Mouse (Mus musculus): ENCODE measurements around the gene Zfp644. TPM values are rescaled to one million over a fixed set of nuclear protein-coding genes. Genes with fewer than 3 reads are reported as not detected.
A peak's percentile ranks its signal among the peaks of the same experiment; 100 is the strongest.
"Not testable (repeated sequence)": the region's sequence is repeated elsewhere in the genome, so short reads cannot be mapped to it uniquely, and the experiment has no call there.

Gene Zfp644
- total RNA-seq (2015; ENCODE audit: low replicate concordance), result 48.7 and 51.7 TPM in 2 replicates
- total RNA-seq (2017; ENCODE audit: low replicate concordance), result 62.7 and 68.0 TPM in 2 replicates

DNA sequence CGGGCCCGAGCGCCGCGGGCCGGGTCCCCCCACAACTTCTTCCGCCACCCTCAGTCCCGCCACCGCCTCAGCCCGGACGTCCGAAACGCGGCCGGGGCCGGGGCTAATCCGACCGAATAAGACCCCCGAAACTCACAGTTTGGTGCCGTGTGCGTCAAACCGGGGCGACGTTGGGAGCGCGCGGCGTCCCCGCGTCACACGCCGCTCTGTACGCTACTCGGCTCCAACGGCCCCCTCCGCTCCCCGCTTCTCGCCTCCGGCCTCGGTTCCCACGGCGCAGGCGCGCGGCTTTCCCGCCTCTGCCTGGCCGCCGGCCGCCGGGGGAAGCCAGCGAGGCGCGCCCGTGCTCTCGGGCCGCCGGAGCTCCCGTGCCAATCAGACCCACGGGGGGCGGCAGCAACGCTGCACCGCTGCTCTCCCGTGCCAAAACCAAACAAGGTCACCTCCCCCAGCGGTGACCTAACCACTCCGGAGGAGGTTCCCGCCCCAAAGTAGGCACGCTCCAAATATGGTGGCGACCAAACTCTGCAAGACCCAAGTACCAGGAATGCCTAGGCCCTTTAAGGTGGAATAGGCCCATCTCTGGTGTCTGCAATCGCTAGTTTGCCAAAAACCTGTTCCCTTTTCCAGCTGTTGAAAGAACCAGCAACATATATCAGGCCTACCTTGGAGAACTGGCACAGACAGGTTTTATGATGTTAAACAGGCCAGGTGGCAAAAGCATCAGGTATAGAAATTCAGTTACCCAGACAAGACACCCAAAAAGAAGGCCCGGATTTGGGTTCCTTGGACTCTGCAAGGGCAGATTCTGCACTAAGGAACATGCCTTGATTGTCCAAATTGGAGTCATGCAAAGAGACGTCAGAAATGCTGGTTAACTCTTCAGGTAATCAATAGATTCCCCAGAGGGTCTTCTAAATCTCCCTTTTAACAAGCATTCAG lies at the start of gene Zfp644:
TSS of gene Zfp644 (minus strand) at position 892 of the 942 bp plus-strand sequence.
- peak; percentile 92 for ATAC-seq (replicated peaks; ENCODE audit: low FRiP score, poor library complexity, severe bottlenecking)

DNA sequence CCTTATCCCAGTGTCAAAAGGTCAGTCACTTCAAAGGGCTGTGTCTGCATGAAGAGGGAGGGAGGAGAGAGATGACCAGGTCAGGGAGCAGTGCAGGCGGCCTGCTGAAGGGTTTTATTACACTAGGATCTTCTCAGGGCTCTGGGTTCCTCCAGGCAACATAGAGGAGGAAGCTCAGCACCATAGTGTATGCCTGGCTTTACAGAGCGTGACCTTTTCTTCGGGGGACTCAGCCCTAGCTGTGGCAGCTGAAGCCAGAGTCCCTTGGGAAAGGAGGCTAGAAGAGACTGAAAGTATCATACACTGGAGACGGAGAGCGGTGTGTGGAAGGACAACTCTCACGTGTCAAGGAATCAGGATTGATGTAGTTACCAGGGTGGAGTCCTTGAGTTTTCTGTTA lies 42.6 kb upstream of the Zfp644 start:
- ATAC-seq (replicated peaks; ENCODE audit: low FRiP score, poor library complexity, severe bottlenecking), result no peak

DNA sequence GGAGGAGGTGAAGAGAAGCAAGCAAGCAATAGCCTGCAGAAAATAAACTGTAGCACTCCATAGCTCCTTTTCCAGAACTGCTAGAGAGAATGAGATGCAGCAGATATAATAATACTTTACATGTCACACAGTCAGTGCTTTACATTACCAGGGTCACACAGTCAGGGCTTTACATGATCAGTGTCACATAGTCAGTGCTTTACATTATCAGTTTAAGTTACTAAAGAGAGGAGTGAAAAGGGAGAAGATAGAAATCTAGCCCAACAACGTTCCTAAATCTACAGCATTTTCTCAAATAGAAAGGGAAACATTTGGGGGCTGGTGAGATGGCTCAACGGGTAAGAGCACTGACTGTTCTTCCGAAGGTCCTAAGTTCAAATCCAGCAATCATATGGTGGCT lies 26.4 kb upstream of the Zfp644 start:
- ATAC-seq (replicated peaks; ENCODE audit: low FRiP score, poor library complexity, severe bottlenecking), result no peak

DNA sequence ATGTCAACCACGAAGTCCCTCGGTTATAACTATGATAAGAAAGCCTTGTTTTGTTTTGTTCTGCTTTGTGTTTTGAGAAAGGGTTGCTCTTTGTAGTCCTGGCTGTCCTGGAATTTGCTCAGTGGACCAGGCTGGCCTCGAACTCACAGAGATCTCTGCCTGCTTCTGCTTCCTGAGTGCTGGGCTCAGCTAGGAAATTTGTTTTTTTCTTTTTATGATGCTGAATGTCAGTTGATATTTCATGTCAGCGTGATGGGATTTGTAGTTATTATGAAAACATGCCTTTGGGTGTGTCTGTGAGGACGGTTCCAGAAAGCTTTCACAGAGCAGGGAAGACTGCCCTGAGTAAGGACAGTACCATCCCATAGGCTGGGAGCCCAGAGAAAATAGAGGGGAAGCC lies 25.7 kb upstream of the Zfp644 start:
- ATAC-seq (replicated peaks; ENCODE audit: low FRiP score, poor library complexity, severe bottlenecking), result no peak

DNA sequence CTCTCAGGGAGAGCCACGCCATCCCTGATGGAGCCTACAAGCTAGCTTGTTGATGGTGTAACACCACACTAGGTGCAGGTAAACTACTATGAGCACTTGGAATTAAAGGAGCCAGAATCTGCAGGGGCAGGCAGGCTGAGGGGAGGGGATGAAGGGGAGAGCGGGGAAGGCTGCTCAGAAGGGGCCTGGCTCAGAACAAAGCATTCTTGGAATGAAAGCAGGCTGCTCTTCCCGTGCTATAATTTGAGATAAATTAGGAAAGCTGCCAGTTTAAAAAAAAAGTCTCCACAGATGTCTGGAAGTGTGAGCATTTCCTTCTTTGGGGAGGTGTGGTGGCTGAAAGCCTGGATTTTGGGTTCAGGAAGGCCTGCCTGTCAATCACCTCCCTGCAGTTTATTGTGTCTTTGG lies 14.8 kb upstream of the Zfp644 start:
- no peak for ATAC-seq (replicated peaks; ENCODE audit: low FRiP score, poor library complexity, severe bottlenecking)

DNA sequence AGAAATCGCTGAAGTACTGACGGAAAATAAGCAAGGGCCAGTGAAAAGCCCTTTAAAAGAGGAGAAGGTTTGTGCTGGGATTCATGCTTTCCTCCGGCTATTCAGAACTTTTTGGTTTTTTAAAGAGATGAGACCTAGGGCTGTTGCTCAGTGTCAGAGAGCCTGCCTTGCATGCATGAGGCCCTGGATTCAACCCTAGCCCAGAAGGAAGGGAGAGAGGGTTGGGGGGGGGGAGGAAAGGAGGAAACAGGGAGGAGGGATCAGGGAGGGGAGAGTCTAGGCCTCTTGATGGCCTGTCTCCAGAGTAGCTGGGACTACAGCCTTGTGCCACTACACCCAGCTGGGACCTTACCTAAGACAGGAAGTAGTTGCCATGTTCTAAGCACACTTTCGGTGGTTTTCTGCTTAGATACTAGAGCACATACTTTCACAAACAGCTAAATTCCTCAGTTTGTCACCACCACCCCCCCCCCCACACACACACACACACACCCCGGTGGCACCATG lies 14.2 kb upstream of the Zfp644 start:
- ATAC-seq (replicated peaks; ENCODE audit: low FRiP score, poor library complexity, severe bottlenecking), result no peak

DNA sequence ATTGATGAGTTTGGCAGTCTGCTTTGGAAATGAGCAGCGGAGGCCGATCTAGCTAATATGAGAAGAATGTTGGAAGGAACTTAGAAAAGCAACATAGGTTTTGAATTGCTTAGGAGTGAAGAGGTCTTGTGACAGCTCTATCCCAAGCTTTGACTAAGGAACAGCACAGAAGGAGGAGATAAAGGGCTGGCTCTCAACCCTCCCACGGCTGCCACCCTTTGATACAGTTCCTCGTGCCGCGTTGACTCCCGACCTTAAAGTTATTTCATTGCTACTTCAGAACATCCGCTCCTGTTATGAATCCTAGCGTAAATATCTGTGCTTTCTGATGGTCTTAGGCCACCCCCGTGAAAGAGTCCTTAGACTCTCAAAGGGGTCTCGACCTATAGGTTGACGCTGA lies 13.5 kb upstream of the Zfp644 start:
- ATAC-seq (replicated peaks; ENCODE audit: low FRiP score, poor library complexity, severe bottlenecking), result peak; percentile 81

DNA sequence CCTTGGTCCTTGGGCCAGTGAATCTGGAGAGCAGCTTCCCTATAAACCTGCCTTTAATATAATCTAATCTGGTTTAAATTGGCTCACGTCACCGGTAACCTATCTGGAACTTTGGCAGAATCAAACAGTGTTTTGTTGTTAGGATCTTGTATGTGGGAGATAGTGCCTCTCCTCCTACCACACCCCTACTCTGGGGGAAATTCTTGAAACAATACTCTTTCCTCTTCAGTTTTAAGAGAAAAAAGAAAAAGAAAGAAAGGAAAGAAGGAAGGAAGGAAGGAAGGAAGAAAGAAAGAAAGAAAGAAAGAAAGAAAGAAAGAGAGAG lies 13.0 kb upstream of the Zfp644 start:
- ATAC-seq (replicated peaks; ENCODE audit: low FRiP score, poor library complexity, severe bottlenecking), result no peak

DNA sequence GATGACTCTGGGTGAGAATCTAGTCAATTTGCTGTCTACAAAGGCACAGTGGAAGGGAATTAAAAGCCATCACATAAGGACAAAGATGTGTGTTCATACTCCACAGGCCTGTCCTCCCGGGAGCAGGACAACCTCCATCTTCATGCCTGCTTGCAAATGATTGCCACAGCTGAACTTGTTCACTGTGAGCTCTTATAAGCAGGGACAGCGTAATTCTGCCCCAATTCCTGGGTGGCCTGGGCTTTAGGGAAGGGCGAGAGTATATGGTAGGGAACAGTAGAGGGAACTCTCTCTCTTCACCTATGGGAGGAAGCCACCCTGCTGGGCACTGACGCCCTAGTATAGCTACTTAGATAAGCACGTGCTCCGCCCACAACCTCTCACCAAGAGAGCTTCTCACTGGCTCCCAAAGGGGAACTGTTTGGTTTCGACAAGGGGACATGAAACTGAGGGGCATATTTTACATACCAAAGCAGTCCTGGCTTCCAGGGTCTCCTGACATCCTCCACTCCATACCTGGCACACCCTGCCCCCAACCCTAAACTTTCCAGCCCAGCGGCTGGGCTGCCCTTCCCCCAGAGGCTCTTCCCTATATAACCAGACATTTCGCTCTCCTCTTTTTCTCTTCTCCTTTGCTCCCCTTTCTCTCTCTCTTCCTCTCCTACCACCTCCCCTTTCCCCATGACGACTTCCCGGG lies 12.4 kb upstream of the Zfp644 start:
- ATAC-seq (replicated peaks; ENCODE audit: low FRiP score, poor library complexity, severe bottlenecking), result peak; percentile 89

DNA sequence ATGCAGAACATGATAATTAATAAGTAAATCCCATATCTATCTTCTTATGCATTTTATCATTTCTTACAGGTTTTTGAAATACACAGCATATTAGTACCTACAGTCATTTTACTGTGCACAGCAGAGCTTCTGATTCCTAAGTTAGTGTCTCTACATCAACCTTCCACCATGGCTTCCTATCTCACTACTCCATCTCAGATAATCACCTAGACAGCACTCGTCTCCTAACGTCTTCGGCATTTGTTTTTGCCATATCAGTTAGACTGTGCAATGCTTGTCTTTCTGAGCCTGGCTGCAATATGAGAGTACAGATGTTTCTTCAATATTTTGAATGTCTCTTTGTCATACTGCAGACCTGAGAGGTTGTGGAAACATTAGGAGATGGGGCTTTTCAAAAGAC lies 9.3 kb upstream of the Zfp644 start:
- no peak for ATAC-seq (replicated peaks; ENCODE audit: low FRiP score, poor library complexity, severe bottlenecking)

DNA sequence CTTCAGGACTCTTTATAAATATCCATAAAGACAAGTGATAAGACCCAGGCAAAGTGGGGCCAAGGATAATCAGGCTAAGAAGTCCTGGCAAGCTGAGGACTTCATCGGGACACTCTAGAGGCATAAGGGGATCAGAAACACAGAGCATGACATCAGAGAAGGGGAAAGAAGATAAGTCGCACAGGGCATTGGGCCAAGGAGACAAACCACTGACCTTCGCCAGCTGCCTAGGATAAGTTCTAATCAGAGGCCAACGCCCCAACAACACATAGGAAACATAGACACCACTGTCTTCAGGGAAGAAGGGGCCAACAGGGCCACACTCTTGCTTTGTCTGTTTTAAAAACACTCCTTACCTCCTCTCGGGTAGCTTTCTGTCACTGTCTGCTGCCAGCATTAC lies 8.1 kb upstream of the Zfp644 start:
- peak; percentile 74 for ATAC-seq (replicated peaks; ENCODE audit: low FRiP score, poor library complexity, severe bottlenecking)

DNA sequence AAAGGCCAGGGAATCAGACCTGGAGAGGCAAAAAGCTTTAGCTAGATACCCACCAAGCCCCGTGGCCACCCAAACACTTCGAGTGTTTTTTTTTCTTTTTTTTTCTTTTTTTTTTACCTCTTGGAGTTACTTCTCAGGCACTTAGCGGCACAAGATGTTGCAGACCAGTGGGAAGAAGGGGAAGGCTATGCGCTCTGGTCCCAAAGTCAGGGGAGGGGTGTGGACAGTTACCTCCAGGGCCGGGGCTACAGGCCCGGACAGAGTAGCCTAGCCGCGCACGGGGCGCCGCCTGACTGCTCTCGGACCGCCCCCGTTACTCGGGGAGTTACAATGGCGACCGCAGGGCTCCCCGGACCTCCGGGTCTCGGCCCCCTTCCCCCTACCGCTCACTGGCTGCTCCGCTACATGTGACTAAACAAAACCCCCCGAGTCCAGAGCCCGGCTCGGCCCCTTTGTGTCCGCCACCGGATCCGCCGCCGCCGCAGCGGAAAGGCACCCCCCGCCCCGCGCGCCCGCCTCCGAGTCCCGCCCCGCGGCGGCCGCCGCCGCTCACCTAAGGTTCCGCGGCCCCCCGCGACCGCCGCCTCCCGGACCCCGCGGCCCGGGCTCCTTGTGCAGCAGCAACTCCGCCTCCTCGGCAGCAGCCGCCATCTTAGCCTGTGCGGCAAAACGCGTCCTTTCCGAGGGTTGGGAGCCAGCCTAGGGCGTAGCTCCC lies 1.2 kb downstream of the Zfp644 start:
- ATAC-seq (replicated peaks; ENCODE audit: low FRiP score, poor library complexity, severe bottlenecking), result peak; percentile 59

DNA sequence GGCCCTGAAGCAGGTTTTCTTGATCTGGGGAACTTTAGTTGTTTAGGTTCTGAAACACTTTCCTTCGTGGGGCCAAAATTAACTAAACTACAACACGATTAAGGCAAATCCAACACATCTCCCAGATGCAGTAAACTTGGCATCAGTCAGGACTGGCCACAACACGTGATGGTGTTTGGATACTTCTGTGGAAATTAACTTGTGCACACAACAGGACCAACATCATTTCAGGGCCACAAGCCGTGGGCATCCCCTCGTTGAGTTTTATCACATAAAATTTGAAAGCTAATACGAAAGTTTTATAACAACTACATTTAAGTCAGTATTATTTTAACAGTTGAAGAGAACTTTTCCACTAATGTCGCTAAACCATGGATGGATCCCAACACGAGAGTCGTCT lies 1.9 kb downstream of the Zfp644 start:
- no peak for ATAC-seq (replicated peaks; ENCODE audit: low FRiP score, poor library complexity, severe bottlenecking)

DNA sequence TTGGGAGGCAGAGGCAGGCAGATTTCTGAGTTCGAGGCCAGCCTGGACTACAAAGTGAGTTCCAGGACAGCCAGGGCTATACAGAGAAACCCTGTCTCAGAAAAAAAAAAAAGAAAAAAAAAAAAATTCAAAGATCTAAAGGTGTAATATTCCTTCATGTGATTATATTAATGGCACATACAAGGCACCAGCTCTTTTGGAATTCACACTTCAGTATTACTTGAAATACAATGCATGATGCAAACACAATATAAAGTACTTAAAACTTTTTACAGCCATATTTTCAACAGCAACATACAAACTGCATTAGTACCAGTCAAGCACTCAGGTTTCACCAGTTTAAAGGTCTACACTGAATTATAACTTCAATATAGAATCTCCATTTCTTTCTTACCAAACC lies 2.4 kb downstream of the Zfp644 start:
- no peak for ATAC-seq (replicated peaks; ENCODE audit: low FRiP score, poor library complexity, severe bottlenecking)

DNA sequence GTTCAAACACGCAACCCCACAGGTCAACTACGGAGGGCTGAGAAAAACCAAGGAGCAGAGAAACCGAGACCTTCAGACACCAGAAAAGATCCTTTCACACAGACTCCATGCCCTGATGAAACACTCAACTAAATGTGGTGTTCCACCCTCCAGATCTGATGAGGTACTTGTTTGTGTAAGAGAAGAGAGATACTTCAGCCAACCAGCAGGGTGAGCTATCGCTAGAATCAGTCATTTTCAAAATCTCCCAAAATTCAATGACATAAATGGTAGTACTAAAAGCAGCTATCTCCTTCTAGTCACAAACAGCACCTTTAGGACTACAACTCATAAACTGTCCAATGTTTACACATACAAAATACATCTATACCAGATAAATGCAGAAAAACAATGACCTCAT lies 4.1 kb downstream of the Zfp644 start:
- ATAC-seq (replicated peaks; ENCODE audit: low FRiP score, poor library complexity, severe bottlenecking), result peak; percentile 57

DNA sequence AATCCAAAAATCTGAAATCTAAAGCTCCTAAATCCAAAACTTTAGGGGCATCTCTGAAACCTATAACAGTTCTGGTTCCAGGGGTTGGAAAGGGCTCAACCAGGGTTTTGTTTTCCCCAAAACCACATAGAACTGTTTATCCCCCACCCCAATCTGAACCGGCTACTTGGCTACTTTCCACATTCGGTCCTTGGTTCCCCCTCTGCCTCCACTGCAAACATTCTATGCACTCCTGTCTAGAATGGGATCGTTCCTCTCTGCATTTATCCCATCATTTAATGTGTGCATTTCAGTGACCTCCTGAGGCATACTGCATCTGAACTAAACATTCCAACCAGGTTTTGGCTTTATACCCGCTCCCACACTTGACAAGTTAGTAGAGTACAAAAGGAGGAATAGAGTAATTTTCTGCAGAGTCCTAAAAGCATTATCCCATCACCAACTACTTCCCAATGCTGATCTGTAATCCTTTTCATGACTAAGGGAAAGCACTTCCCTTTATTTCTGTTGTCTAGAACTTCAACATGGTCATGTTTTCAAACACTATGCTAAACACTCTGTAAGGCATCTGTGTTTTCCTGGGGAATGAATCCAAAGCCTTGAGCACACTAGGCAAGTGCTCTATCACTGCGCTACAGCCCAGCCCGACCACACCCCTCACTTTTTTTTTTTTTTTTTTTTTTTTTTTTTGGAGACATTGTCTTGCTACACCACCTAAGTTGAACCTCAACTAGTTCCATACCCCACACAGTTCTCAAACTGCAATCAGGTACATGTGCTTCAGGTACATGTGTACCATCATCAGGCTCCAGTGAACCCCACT lies 16.2 kb downstream of the Zfp644 start:
- no peak for ATAC-seq (replicated peaks; ENCODE audit: low FRiP score, poor library complexity, severe bottlenecking)

DNA sequence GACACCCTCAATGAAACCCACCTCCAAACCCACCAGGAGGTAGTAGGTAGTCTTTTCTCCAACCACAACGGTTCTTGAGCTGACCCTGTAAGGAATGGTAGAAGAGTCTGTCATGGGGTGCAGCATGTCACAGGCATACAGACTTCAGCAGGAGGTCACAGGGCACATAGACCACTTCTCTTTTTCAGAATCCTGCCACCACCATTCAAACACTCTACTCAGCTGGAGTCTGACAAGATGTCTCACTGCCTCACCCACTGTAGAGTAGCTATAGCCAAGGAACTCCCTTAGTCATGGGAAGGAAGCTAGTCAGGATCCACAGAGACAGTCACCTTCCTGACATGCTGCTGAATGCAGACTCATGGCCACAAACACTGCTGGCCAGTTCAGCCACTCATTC lies 17.4 kb downstream of the Zfp644 start:
- ATAC-seq (replicated peaks; ENCODE audit: low FRiP score, poor library complexity, severe bottlenecking), result 0 out of 2 replicates have a peak, but pooled peaks have one; percentile 48

DNA sequence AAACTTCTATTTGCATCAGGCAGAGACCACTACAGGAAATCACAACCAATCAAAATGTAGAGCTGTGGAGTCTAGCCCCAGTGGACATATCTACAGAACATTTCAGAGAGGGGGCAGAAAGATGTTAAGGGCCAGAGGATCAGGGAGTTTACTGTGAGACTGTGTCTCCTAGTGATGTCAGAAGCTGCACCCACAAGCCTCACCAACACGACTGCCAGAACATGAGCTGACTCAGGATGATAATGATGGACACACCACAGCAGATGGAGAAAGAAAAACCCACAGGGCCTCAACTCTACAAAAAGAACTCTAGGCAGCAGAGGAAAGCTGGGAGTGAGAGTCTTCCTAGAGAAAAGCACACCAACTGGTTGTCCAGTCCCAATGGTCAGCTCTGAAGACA lies 18.3 kb downstream of the Zfp644 start:
- ATAC-seq (replicated peaks; ENCODE audit: low FRiP score, poor library complexity, severe bottlenecking), result not testable (repeated sequence)

DNA sequence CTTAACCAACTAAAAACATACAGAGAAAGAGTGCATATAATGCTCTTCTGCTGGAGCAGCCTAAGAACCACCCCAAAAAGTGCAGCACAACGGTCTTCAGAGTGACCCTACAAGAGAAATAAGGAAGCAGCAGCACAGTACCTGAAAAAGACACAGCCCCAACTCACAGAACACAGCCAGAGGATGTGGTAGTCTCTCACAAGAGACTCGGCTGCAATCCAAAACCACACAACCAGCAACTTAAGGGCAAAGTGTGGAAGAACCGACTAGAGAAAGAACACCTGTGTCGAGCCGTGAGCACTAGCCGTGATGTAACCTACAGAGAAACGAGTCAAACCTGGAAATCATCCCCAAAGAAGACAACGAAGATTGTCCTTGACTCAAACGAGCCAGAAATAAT lies 20.3 kb downstream of the Zfp644 start:
- no peak for ATAC-seq (replicated peaks; ENCODE audit: low FRiP score, poor library complexity, severe bottlenecking)
